In the genomic region with DNA sequence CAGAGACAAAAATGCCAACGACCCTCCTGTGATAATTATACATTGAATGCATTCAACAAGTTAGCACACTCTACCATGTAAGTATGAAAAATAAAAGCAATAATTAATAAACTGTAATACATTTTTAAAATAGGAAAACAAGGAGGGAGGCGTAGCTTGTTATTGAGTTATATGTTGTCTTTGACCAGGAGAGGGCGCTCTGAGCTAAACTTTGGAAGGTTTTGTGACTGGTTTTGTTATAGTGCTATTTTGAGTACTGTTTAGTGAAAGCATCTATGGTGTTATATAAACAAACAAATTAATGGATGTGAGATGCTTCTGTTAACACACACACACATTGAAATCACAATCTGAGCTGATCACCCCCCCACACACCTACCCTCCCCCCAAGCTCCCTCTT, we compare ENCODE assay signal across 9 mouse cellular contexts.
DNase-seq lines count a peak whose midpoint lies in the region; ATAC-seq and TF ChIP-seq lines count a peak whose summit lies in the region.
"Had no signal": no experiment of that assay in that cellular context is flagged by ENCODE, and none has a peak within 500 bp of the region (broad histone marks: within the 10 kb centered on the region; RNA-seq: fewer than 3 reads in every experiment).

No protein-coding gene starts in this region.

- in situ Hi-C loops in ES-E14 (cut with MboI; ENCODE audit: low sequenced_read_pairs in 2 of 2, unreplicated experiment in 2 of 2): no loop called here

- no peak overlapping the region for H3K9ac ChIP-seq in ES-E14 (ENCODE audit: insufficient read depth, low read depth, low read length, poor library complexity, severe bottlenecking)
- H3K9ac ChIP-seq: embryonic facial prominence, embryonic 15.5 days; limb, embryonic 12.5 days had no signal

- no peaks in the 10 kb centered on the region for H3K36me3 ChIP-seq in ES-E14 (ENCODE audit: control insufficient read depth, insufficient read depth, low read length, poor library complexity, severe bottlenecking)
- H3K36me3 ChIP-seq: embryonic facial prominence, embryonic 15.5 days; limb, embryonic 12.5 days had no signal

- H3K4me1 ChIP-seq in ES-E14 (ENCODE audit: control insufficient read depth in 2 of 2, insufficient read depth in 2 of 2, low read length in 2 of 2, poor library complexity in 1 of 2): no peaks in the 10 kb centered on the region
- H3K4me1 ChIP-seq: embryonic facial prominence, embryonic 15.5 days; limb, embryonic 12.5 days had no signal

- no peak for ATAC-seq in CD4-positive, CD25-positive, alpha-beta regulatory T cell, adult 4 months

- H3K4me3 ChIP-seq in ES-E14 (ENCODE audit: insufficient read depth in 1 of 2, low read depth in 1 of 2, low read length in 2 of 2, poor library complexity in 1 of 2, severe bottlenecking in 1 of 2): no peak overlapping the region
- H3K4me3 ChIP-seq: embryonic facial prominence, embryonic 15.5 days; limb, embryonic 12.5 days had no signal

- no peak overlapping the region for H3K27ac ChIP-seq in ES-E14 (ENCODE audit: insufficient read depth, low read depth, low read length, poor library complexity, severe bottlenecking)
- H3K27ac ChIP-seq: embryonic facial prominence, embryonic 15.5 days; limb, embryonic 12.5 days had no signal

- H3K9me3 ChIP-seq in ES-E14 (ENCODE audit: control insufficient read depth, insufficient read depth, low read depth, low read length): no peaks in the 10 kb centered on the region
- H3K9me3 ChIP-seq: embryonic facial prominence, embryonic 15.5 days; limb, embryonic 12.5 days had no signal

- DNase-seq in kidney, adult 9 months: peak; percentile 20
- no peak for DNase-seq in kidney, adult 11 months
- DNase-seq in ES-E14 (ENCODE audit: low read depth, low spot score) (peak; percentile 47), R1 (ENCODE audit: low read depth, low spot score) (peak; percentile 54)
- peak; percentile 59 for DNase-seq in kidney, postnatal 10 days
- DNase-seq in right cerebral cortex, postnatal 10 days (ENCODE audit: low spot score in 2 of 2): peak; percentile 43 to 78

TF ChIP-seq in ES-E14, 5 proteins besides CTCF, POLR2A, EP300 and RAD21:
- TF ChIP-seq ZNF384 (IDR thresholded peaks at IDR 0.05; ENCODE audit: low read depth, low read length) (no peak), ZC3H11A (IDR thresholded peaks at IDR 0.05; ENCODE audit: borderline replicate concordance, low read depth, low read length) (0 out of 2 replicates have a peak, but pooled peaks have one; percentile 30), MAFK (IDR thresholded peaks at IDR 0.05; ENCODE audit: insufficient read depth, low read depth, low read length) (no peak), HCFC1 (IDR thresholded peaks at IDR 0.05; ENCODE audit: borderline replicate concordance, insufficient read depth, low read length) (no peak), CHD2 (IDR thresholded peaks at IDR 0.05; ENCODE audit: low read depth, low read length) (no peak)
